Mouse (Mus musculus) megakaryocyte, embryonic 14.5 days (primary cell): Measurements from ENCODE around the gene Timp3. TPM values are rescaled to one million over a fixed set of nuclear protein-coding genes. Genes with fewer than 3 reads are reported as not detected.

ENCODE experiments used
- H3K27me3 ChIP-seq: replicated peaks from 2 replicates; pipeline ENCODE3; 2012; ENCODE audit warnings: inconsistent platforms
- H3K36me3 ChIP-seq: replicated peaks from 2 replicates; pipeline ENCODE3; 2012; ENCODE audit warnings: low read length, inconsistent platforms, mixed read lengths
- H3K4me1 ChIP-seq: 2 replicates; pipeline ENCODE4 v1.6.1; 2012; ENCODE audit warnings: inconsistent platforms
- H3K4me3 ChIP-seq: replicated peaks from 2 replicates; pipeline ENCODE3; 2012; ENCODE audit warnings: moderate library complexity, mild to moderate bottlenecking, inconsistent platforms
- H3K9me3 ChIP-seq: 2 replicates; pipeline ENCODE4 v1.6.1; 2012; ENCODE audit warnings: inconsistent platforms
- FLI1 ChIP-seq: IDR thresholded peaks from 2 replicates; pipeline ENCODE4 v1.6.1; 2012; ENCODE audit warnings: low read length, inconsistent platforms, mixed read lengths
- GATA1 ChIP-seq: IDR thresholded peaks from 3 replicates; pipeline ENCODE4 v1.6.1; 2012; ENCODE audit warnings: mixed read lengths, low read length, inconsistent platforms, borderline replicate concordance
- polyA plus RNA-seq: library from polyadenylated mRNA; stranded (reverse); fragments of >175 nt; gene quantifications from 2 replicates; pipeline ENCODE4 v1.2.3, GENCODE M21; 2012; ENCODE audit warnings: low replicate concordance; ENCODE audit not compliant: insufficient read depth

Timp3 gene
- polyA plus RNA-seq, 1 experiment, result 27.4 TPM

- no peak overlapping the region for H3K4me3 ChIP-seq
- H3K36me3 ChIP-seq, result no peaks in the 10 kb centered on the region
- no peak for TF ChIP-seq FLI1
- no peak for TF ChIP-seq GATA1
- peaks cover 20% of the 10 kb centered on the region for H3K4me1 ChIP-seq
- H3K9me3 ChIP-seq, result no peaks in the 10 kb centered on the region
- no peaks in the 10 kb centered on the region for H3K27me3 ChIP-seq
These were observed 56.8 kb downstream of the Timp3 start for GRCm38 (mm10) chr10:86356819-86357563.

GRCm38 (mm10) chr10:86358307-86358975 is 58.3 kb downstream of the Timp3 start:
- no peak overlapping the region for H3K4me3 ChIP-seq
- no peak for TF ChIP-seq GATA1
- TF ChIP-seq FLI1, result no peak
- no peaks in the 10 kb centered on the region for H3K36me3 ChIP-seq
- H3K9me3 ChIP-seq, result 0 out of 2 replicates have a peak, but pooled peaks cover 2% of the 10 kb centered on the region
- no peaks in the 10 kb centered on the region for H3K27me3 ChIP-seq
- H3K4me1 ChIP-seq, result peaks cover 14% of the 10 kb centered on the region; the same call in 1 of the 2 replicates

GRCm38 (mm10) chr10:86359208-86359607 is 59.0 kb downstream of the Timp3 start:
- peaks cover 14% of the 10 kb centered on the region; the same call in 1 of the 2 replicates for H3K4me1 ChIP-seq
- no peaks in the 10 kb centered on the region for H3K36me3 ChIP-seq
- no peak overlapping the region for H3K4me3 ChIP-seq
- TF ChIP-seq FLI1 (no peak), GATA1 (no peak)
- no peaks in the 10 kb centered on the region for H3K27me3 ChIP-seq
- 0 out of 2 replicates have a peak, but pooled peaks cover 2% of the 10 kb centered on the region for H3K9me3 ChIP-seq

GRCm38 (mm10) chr10:86359699-86360098 is 59.5 kb downstream of the Timp3 start:
- TF ChIP-seq FLI1 (no peak), GATA1 (no peak)
- Histone ChIP-seq H3K9me3 (0 out of 2 replicates have a peak, but pooled peaks cover 2% of the 10 kb centered on the region), H3K27me3 (no peaks in the 10 kb centered on the region), H3K4me3 (no peak overlapping the region), H3K36me3 (no peaks in the 10 kb centered on the region), H3K4me1 (peaks cover 14% of the 10 kb centered on the region; the same call in 1 of the 2 replicates)

- no peaks in the 10 kb centered on the region for H3K36me3 ChIP-seq
- H3K4me1 ChIP-seq, result peaks cover 3% of the 10 kb centered on the region; the same call in 1 of the 2 replicates
- H3K9me3 ChIP-seq, result 0 out of 2 replicates have a peak, but pooled peaks cover 2% of the 10 kb centered on the region
- H3K27me3 ChIP-seq, result peaks cover 3% of the 10 kb centered on the region
- TF ChIP-seq GATA1 (no peak), FLI1 (no peak)
- H3K4me3 ChIP-seq, result no peak overlapping the region
These were observed 63.6 kb downstream of the Timp3 start for GRCm38 (mm10) chr10:86363669-86364309.

- Histone ChIP-seq H3K36me3 (no peaks in the 10 kb centered on the region), H3K4me3 (no peak overlapping the region), H3K27me3 (peaks cover 4% of the 10 kb centered on the region), H3K9me3 (0 out of 2 replicates have a peak, but pooled peaks cover 2% of the 10 kb centered on the region), H3K4me1 (peaks cover 3% of the 10 kb centered on the region; the same call in 1 of the 2 replicates)
- no peak for TF ChIP-seq FLI1
- TF ChIP-seq GATA1, result no peak
These were observed 65.5 kb downstream of the Timp3 start for GRCm38 (mm10) chr10:86365632-86366092.

GRCm38 (mm10) chr10:86367346-86367745 is 67.2 kb downstream of the Timp3 start:
- H3K36me3 ChIP-seq, result no peaks in the 10 kb centered on the region
- H3K9me3 ChIP-seq, result 0 out of 2 replicates have a peak, but pooled peaks cover 2% of the 10 kb centered on the region
- no peak for TF ChIP-seq GATA1
- no peak for TF ChIP-seq FLI1
- no peak overlapping the region for H3K4me3 ChIP-seq
- peaks cover 4% of the 10 kb centered on the region for H3K27me3 ChIP-seq
- H3K4me1 ChIP-seq, result no peaks in the 10 kb centered on the region; the same call in 1 of the 2 replicates

GRCm38 (mm10) chr10:86368811-86369210 is 68.6 kb downstream of the Timp3 start:
- Histone ChIP-seq H3K27me3 (peaks cover 4% of the 10 kb centered on the region), H3K4me3 (peak overlapping the region; percentile 7), H3K4me1 (no peaks in the 10 kb centered on the region; the same call in 1 of the 2 replicates), H3K36me3 (no peaks in the 10 kb centered on the region), H3K9me3 (no peaks in the 10 kb centered on the region)
- TF ChIP-seq FLI1, result no peak
- no peak for TF ChIP-seq GATA1

- no peaks in the 10 kb centered on the region for H3K9me3 ChIP-seq
- peaks cover 4% of the 10 kb centered on the region for H3K27me3 ChIP-seq
- TF ChIP-seq FLI1 (no peak), GATA1 (no peak)
- no peaks in the 10 kb centered on the region for H3K36me3 ChIP-seq
- H3K4me1 ChIP-seq, result no peaks in the 10 kb centered on the region; the same call in 1 of the 2 replicates
- H3K4me3 ChIP-seq, result no peak overlapping the region
These were observed 69.2 kb downstream of the Timp3 start for GRCm38 (mm10) chr10:86369346-86369745.
